Mouse (Mus musculus): ENCODE measurements at regions not wholly inside any gene's neighbourhood (a gene's known extent, or its start where the extent isn't known, plus 50 kb on each side); places are given as distances from the start of the nearest gene placed in this dataset.

GRCm38 (mm10) chr2:131410906-131411520 is 58.3 kb upstream of the Rnf24 start:
- TF ChIP-seq CTCF (IDR thresholded peaks at IDR 0.05; ENCODE audit: low read depth) = no peak
- TF ChIP-seq EP300 (optimal IDR thresholded peaks at IDR 0.05) = no peak

All from stomach, postnatal 0 days (tissue).